Mouse (Mus musculus) adrenal gland (tissue): ENCODE results near the gene Thsd4.

Experiments used
- intact Hi-C: fragments of 180-260 bp; cut with DNase I; formaldehyde crosslinking; loops from one replicate; pipeline ENCODE4 v1.15.1; 2025

The Thsd4 gene

DNA sequence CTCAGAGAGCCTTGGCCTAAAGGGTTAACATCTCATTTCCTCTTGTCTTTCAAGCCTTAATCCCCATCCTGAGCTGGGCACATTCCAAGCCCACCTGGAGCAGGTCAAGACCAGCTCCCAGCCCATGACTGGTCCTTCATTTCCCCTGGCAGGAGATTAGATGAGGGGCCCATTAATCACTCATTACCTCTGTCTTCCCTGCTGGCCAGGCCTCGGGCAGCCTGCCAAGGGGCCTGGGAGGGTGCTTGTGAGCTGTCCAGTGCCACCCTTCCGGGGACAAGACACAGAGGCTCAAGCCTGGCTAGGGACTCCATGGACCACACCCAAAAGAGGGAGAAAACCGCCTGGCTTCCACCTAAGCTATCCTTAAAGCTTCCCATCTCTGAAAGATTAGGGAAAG lies 3.6 kb downstream of the Thsd4 start:
- intact Hi-C loops = no loop called here

DNA sequence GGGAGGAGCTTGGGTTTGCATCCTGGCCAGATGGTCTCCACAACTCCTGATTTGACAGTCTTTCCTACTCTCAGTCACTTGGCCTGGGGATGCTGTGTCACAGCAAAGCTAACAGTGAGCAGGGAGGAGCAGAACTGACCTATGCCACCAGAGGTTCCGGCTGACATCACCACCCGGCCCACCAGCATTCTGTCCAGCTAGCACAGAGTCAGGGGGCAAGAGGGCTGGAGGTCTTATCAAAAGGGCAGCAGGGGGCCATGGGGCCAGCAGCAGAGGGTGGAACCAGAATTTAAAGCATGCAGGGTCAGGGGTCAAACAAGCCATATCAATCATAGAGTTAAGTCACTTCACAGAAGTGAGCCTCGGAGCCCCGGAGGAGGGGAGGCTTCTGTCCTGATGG lies 4.7 kb downstream of the Thsd4 start:
- intact Hi-C loops = no loop called here

DNA sequence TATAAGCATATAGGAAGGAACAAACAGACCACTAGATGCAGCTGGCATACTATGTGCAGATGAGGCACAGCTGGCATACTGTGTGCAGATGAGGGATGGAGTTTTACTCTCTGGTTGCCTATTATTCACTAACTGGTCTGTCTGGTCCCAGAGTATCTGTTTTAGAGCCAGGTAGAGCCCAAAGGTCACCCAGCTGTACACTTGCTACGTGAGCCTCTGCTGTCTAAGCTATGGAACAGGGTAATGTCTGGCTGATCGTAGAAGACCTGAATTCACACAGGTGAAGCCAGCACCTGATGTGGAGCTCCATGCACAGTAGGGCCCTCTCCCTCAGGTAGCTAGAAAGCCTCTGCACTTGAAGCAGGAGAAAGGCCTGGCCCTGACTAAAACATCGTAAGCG lies 5.5 kb downstream of the Thsd4 start:
- intact Hi-C loops = no loop called here

DNA sequence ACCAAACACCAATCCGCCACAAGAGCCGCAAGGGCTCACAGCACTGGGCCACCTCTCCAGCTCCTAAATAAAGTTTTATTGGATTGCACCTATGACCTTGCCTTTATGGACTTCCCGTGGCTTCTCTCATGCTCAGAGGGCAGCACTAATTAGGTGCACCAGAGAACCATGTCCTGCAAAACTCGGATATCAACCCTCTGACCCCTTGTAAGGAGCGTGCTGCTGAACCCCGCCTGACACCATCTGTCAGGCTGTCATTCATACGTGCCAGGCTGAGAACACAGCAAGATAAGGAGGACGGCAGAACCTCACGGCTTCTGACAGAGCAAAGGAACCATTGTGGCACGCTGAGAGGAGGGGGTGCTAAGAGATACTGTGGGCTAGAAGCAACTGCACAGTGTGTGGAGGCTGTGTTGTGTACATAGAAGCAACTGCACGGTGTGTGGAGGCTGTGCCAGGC lies 8.5 kb downstream of the Thsd4 start:
- intact Hi-C loops = no loop called here

- intact Hi-C loops = no loop called here
Measured at GRCm38 (mm10) chr9:60510876-60511275, 11.0 kb downstream of the Thsd4 start.

DNA sequence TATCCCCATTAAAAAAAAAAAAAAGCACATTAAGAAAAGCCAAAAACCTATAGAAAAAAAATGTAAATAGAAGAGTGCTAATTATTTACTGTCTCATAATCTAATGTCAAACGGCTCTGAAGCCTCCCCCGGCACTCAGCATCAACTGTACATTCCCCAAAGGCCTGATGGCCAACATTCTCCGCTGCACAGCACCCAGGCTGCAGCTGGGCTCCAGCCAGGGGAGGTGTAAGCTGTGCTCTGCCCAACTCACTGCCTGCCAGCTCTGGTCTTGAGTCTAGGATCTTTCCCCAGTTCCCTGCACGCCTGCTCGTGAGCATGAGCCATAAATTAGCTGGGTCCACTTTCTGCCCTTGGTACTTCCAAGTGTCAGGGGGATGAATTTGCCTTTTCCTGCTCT lies 15.7 kb downstream of the Thsd4 start:
- intact Hi-C loops = no loop called here

DNA sequence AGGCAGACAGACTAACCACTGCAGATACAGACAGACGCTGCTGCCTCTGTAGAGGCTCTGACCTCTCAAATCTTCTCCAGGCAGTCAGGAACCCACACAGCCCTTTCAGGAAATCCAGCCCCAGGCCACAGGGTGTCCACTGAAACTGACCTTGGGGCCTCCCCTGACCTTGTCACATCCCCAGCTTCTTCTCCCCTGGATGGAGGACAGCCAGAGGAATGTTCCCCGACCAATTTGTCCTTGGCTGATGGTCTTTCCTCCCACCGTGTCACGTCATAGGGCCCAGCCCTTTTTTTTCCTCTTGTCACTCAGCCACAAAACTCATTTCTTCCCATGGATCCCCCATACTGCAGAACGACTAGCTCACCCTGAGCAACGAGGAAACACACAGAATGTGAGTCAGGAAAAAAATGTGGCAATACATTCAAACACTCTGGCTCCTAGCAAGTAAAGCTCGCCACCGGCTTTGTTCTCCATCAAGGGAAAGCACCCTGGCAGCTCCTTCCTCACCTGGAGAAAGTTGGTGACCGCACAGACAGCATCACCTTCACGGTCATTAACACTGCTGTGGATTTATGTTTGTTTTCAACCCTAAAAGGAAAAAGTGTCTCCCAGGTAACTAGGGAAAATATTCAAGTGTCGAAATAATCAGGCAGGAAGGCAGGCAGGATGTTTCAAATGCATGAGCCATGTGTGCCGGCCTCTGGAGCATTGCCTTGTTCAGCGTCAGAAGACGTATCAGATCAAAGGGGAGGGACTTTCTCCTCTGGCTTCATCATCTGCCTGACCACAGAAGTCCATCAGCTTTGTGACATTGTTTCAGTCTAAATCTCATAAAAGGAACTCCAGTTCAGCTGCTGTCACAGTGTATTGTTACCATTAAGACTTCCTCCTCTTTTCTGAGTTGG lies 17.2 kb downstream of the Thsd4 start:
- intact Hi-C loops = no loop called here

GRCm38 (mm10) chr9:60502220-60502619 lies 19.6 kb downstream of the Thsd4 start:
- intact Hi-C loops = no loop called here

DNA sequence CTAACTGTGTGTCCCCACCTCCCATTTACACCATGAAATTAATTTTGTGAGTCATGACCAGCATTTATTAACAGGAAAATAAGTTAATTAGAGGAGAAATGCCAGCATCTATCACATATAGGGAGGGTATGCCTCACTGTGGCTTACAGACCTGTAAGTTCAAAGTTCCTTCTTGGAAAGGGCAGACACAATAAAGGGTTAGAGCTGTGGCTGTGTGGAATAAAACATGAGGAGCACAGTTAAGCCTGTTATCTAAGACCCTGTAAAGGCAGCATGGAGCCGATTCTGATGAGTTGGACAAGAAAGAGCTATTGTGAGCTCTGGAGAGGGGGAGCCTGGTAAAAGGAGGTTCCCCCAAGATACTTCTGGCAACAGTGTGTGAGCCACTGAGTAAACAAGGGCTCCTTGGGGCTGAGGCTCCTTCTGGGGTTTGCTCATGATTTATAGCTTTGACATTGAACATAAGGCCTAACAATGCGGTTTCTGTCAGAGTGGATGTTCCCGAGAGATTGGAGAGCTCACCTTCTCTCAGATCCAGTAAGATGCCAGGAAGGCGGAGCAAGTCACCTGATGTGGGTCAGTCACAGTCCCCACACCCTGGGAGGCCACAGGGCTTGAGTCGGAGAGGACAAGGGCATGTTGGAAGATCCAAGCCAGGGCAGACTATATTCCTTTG lies 20.2 kb downstream of the Thsd4 start:
- intact Hi-C loops = no loop called here

- intact Hi-C loops = no loop called here
Measured at GRCm38 (mm10) chr9:60492275-60492974, 29.4 kb downstream of the Thsd4 start.

DNA sequence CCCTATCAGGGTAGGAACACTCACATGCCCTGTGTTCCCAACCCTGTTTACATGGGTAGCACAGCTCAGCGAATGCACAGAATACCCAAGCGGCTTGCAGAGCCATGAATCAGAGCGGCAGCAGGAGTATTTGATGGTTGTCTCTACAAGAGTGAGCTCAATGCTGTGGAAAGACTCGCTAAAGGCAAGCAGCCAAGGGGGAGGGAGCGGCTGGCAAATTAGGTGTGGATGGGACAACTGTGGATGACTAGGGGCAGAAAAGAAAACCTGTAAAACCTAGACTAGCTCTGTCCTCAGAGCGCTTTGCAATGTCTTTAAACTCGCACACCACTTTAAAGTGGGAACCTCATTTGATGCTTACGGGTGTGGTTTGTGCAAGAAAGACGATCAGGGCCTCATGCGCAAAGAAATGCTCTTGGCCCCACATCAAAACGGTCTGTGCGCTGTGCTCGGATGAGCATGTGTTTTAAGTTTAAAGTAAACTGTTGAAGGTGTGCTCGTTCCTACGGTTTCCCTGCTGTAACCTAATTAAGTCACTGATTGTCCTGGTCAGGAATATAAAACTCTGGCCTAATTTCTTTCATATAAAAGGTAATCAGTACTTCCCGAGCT lies 30.3 kb downstream of the Thsd4 start:
- intact Hi-C loops = no loop called here

DNA sequence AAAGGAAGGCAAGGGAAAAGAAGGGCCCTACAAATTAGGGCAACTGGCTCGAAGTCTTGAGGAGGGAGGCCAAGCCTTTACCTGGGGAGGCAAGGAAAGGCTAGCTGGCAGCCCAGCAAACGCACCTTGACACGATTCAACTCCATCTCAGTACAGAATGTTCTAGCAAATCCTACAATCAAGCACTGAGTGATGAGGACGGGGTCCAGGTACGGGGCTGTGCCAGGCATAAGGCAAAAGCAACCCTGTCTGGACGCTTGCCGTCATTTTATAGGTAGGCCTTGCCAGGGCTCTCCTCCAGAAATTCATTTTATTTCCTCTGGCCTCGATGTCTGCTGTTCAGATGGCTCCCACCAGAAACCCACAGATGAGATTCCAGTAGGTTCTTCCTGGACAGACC lies 30.8 kb downstream of the Thsd4 start:
- intact Hi-C loops = no loop called here

- intact Hi-C loops = no loop called here
Measured at GRCm38 (mm10) chr9:60488816-60489215, 33.0 kb downstream of the Thsd4 start.

DNA sequence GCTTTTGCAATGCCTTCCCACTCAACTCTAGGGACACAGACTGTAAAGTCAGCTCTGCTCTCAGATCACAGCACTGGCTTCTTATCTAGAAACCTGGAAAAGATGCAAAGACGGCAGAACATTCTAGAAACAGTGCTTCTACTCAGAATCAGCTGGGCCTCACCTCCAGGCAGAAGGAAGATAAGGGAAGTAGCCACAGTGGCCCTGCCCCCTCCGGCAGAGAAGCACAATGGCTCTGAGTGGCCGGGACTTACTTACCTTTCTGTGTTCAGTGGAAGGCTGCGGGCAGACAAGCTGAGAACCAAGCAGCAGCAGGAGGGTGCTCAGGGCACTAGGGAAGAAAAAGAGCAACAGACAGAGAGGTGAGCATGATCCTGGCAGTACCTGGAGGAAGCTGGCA lies 39.7 kb downstream of the Thsd4 start:
- intact Hi-C loops = no loop called here

DNA sequence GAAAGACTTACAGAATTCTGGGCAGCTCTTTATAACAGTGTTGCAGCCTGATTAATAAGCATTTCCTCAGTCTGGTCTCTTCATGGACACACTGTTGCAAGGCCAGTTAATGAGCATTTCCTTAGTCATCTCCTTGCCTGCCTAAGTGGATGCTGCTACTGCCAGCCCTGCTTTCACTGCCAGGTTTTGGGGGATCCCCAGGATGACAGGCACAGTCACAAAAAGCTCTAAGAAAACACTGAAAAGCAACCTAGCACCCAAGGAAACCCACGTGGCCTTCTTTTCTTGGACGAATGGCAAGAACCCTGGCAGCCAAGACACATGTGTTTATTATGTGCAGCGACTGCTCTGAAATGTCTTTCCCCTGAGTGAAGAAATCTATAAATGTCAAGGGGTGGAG lies 41.8 kb downstream of the Thsd4 start:
- intact Hi-C loops = no loop called here

DNA sequence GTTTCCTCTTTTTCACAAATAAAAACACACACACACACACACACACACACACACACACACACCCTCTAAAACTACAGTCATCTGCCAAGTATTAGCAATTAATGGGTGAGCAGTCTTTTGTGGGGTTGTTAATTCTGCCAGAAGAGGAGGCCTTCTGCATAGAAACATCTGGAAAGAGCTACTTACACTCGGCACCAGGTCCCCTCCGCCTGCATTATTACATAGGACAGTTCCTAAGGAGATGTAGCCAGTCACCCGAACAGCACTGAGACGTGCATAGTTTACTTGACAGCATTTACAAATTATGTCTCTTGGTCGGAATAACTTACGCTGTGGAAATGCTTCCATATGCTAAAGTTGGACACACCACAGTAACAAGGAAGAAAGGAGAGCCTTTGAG lies 43.0 kb downstream of the Thsd4 start:
- intact Hi-C loops = no loop called here

DNA sequence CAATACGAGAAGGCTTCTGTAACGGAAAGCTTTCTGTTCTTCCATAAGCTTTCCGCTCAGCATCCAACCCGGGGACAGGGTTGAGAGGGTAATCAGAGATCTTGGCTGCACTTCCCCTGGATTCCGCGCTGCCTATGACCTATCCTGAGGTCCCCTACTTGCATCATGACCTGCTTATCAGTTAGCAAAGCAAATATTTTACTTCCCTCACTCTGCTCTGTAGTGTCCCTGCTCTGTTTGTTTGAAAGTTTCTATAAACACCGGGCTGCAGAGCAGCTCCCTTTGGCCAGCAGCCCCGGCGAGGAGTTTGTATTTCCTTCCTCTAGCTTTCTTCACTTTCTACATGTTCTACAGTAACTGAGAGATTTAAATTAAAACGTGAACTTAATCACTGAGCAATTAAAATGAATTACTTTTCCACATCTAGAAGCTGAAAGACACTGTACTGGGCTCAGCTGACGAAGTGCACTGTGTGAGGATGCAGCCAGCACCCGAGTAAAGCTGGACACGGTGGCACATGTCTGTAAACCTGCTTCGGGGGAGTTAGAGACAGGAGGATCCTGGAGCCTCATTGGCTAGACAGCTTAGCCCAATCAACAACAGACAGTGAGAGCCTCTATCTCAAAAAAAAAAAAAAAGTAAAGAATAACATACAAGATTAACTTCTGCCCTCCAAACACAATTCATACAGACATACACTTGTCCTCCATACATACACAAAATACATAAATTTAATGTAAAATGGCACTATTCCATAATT lies 43.7 kb downstream of the Thsd4 start:
- intact Hi-C loops = no loop called here

GRCm38 (mm10) chr9:60460010-60460982 lies 61.5 kb downstream of the Thsd4 start:
- intact Hi-C loops = no loop called here

- intact Hi-C loops = no loop called here
Measured at GRCm38 (mm10) chr9:60458468-60458962, 63.3 kb downstream of the Thsd4 start.
